Mouse (Mus musculus): ENCODE results near the gene Ikzf4. TPM values are rescaled to one million over a fixed set of nuclear protein-coding genes. Genes with fewer than 3 reads are reported as not detected.
A peak's percentile ranks its signal among the peaks of the same experiment; 100 is the strongest.
"Not testable (repeated sequence)": the region's sequence is repeated elsewhere in the genome, so short reads cannot be mapped to it uniquely, and the experiment has no call there.

Ikzf4 gene
- polyA plus RNA-seq, 1 experiment from 2014 or later, result 21.2 TPM

- H3K27ac ChIP-seq (replicated peaks; ENCODE audit: low read depth, low read length), result no peak overlapping the region
- peaks cover 4% of the 10 kb centered on the region for H3K4me1 ChIP-seq (ENCODE audit: control insufficient read depth, insufficient read depth, low read length)
- H3K9ac ChIP-seq (replicated peaks; ENCODE audit: low read length), result no peak overlapping the region
- peaks cover 25% of the 10 kb centered on the region for H3K36me3 ChIP-seq (ENCODE audit: control insufficient read depth, insufficient read depth, low read length)
- no peaks in the 10 kb centered on the region for H3K9me3 ChIP-seq (ENCODE audit: control insufficient read depth, low read length)
- no peak overlapping the region for H3K4me2 ChIP-seq (ENCODE audit: low read length)
- DNase-seq, result no peak
- ATAC-seq (ENCODE audit: low FRiP score, low TSS enrichment), result no peak
- no peaks in the 10 kb centered on the region for H3K27me3 ChIP-seq (ENCODE audit: control insufficient read depth, insufficient read depth, low read length)
- H3K4me3 ChIP-seq (replicated peaks; ENCODE audit: low read depth, low read length), result no peak overlapping the region
Measured at GRCm38 (mm10) chr10:128620241-128620640, 25.6 kb downstream of the Ikzf4 start.

GRCm38 (mm10) chr10:128619148-128619547, 26.6 kb downstream of the Ikzf4 start:
- not testable (repeated sequence) for H3K27ac ChIP-seq (replicated peaks; ENCODE audit: low read depth, low read length); H3K4me1 ChIP-seq (ENCODE audit: control insufficient read depth, insufficient read depth, low read length); H3K4me3 ChIP-seq (replicated peaks; ENCODE audit: low read depth, low read length); DNase-seq; H3K27me3 ChIP-seq (ENCODE audit: control insufficient read depth, insufficient read depth, low read length); H3K9ac ChIP-seq (replicated peaks; ENCODE audit: low read length); H3K9me3 ChIP-seq (ENCODE audit: control insufficient read depth, low read length); H3K4me2 ChIP-seq (ENCODE audit: low read length); ATAC-seq (ENCODE audit: low FRiP score, low TSS enrichment)
- peaks cover 14% of the 10 kb centered on the region for H3K36me3 ChIP-seq (ENCODE audit: control insufficient read depth, insufficient read depth, low read length)
- 88% methylated on average over 5 of the region's 5 CpGs for WGBS

GRCm38 (mm10) chr10:128618570-128618969, 27.2 kb downstream of the Ikzf4 start:
- Histone ChIP-seq H3K27me3 (ENCODE audit: control insufficient read depth, insufficient read depth, low read length) (no peaks in the 10 kb centered on the region), H3K4me3 (replicated peaks; ENCODE audit: low read depth, low read length) (no peak overlapping the region), H3K4me1 (ENCODE audit: control insufficient read depth, insufficient read depth, low read length) (no peaks in the 10 kb centered on the region), H3K36me3 (ENCODE audit: control insufficient read depth, insufficient read depth, low read length) (peaks cover 8% of the 10 kb centered on the region), H3K27ac (replicated peaks; ENCODE audit: low read depth, low read length) (no peak overlapping the region), H3K9ac (replicated peaks; ENCODE audit: low read length) (no peak overlapping the region), H3K4me2 (ENCODE audit: low read length) (no peak overlapping the region), H3K9me3 (ENCODE audit: control insufficient read depth, low read length) (no peaks in the 10 kb centered on the region)
- ATAC-seq (ENCODE audit: low FRiP score, low TSS enrichment), result no peak
- DNase-seq, result no peak
- WGBS, result 90% methylated on average over 1 of the region's 1 CpGs

GRCm38 (mm10) chr10:128615798-128616448, 29.9 kb downstream of the Ikzf4 start:
- H3K4me3 ChIP-seq (replicated peaks; ENCODE audit: low read depth, low read length); H3K27me3 ChIP-seq (ENCODE audit: control insufficient read depth, insufficient read depth, low read length); H3K36me3 ChIP-seq (ENCODE audit: control insufficient read depth, insufficient read depth, low read length); H3K9me3 ChIP-seq (ENCODE audit: control insufficient read depth, low read length); DNase-seq; ATAC-seq (ENCODE audit: low FRiP score, low TSS enrichment); H3K4me1 ChIP-seq (ENCODE audit: control insufficient read depth, insufficient read depth, low read length); H3K9ac ChIP-seq (replicated peaks; ENCODE audit: low read length); H3K27ac ChIP-seq (replicated peaks; ENCODE audit: low read depth, low read length); H3K4me2 ChIP-seq (ENCODE audit: low read length): not testable (repeated sequence)
- 86% methylated on average over 6 of the region's 7 CpGs for WGBS

- H3K4me1 ChIP-seq (ENCODE audit: control insufficient read depth, insufficient read depth, low read length), result no peaks in the 10 kb centered on the region
- no peak overlapping the region for H3K9ac ChIP-seq (replicated peaks; ENCODE audit: low read length)
- no peak overlapping the region for H3K27ac ChIP-seq (replicated peaks; ENCODE audit: low read depth, low read length)
- 62% methylated on average over 3 of the region's 3 CpGs for WGBS
- no peaks in the 10 kb centered on the region for H3K36me3 ChIP-seq (ENCODE audit: control insufficient read depth, insufficient read depth, low read length)
- DNase-seq, result no peak
- no peak overlapping the region for H3K4me2 ChIP-seq (ENCODE audit: low read length)
- H3K27me3 ChIP-seq (ENCODE audit: control insufficient read depth, insufficient read depth, low read length), result no peaks in the 10 kb centered on the region
- ATAC-seq (ENCODE audit: low FRiP score, low TSS enrichment), result no peak
- no peaks in the 10 kb centered on the region for H3K9me3 ChIP-seq (ENCODE audit: control insufficient read depth, low read length)
- no peak overlapping the region for H3K4me3 ChIP-seq (replicated peaks; ENCODE audit: low read depth, low read length)
Measured at GRCm38 (mm10) chr10:128614934-128615333, 30.9 kb downstream of the Ikzf4 start.

- WGBS, result 73% methylated on average over 4 of the region's 4 CpGs
- H3K9ac ChIP-seq (replicated peaks; ENCODE audit: low read length); H3K4me2 ChIP-seq (ENCODE audit: low read length); H3K9me3 ChIP-seq (ENCODE audit: control insufficient read depth, low read length); H3K27me3 ChIP-seq (ENCODE audit: control insufficient read depth, insufficient read depth, low read length); ATAC-seq (ENCODE audit: low FRiP score, low TSS enrichment); H3K27ac ChIP-seq (replicated peaks; ENCODE audit: low read depth, low read length); H3K4me3 ChIP-seq (replicated peaks; ENCODE audit: low read depth, low read length); H3K4me1 ChIP-seq (ENCODE audit: control insufficient read depth, insufficient read depth, low read length); DNase-seq; H3K36me3 ChIP-seq (ENCODE audit: control insufficient read depth, insufficient read depth, low read length): not testable (repeated sequence)
Measured at GRCm38 (mm10) chr10:128613820-128614219, 32.0 kb downstream of the Ikzf4 start.

GRCm38 (mm10) chr10:128613154-128613440, 32.7 kb downstream of the Ikzf4 start:
- H3K27me3 ChIP-seq (ENCODE audit: control insufficient read depth, insufficient read depth, low read length), result no peaks in the 10 kb centered on the region
- WGBS, result 50% methylated on average over 6 of the region's 6 CpGs
- H3K4me1 ChIP-seq (ENCODE audit: control insufficient read depth, insufficient read depth, low read length), result no peaks in the 10 kb centered on the region
- H3K9me3 ChIP-seq (ENCODE audit: control insufficient read depth, low read length), result no peaks in the 10 kb centered on the region
- ATAC-seq (ENCODE audit: low FRiP score, low TSS enrichment) (no peak), DNase-seq (no peak)
- no peak overlapping the region for H3K27ac ChIP-seq (replicated peaks; ENCODE audit: low read depth, low read length)
- no peaks in the 10 kb centered on the region for H3K36me3 ChIP-seq (ENCODE audit: control insufficient read depth, insufficient read depth, low read length)
- H3K9ac ChIP-seq (replicated peaks; ENCODE audit: low read length), result no peak overlapping the region
- H3K4me3 ChIP-seq (replicated peaks; ENCODE audit: low read depth, low read length), result no peak overlapping the region
- H3K4me2 ChIP-seq (ENCODE audit: low read length), result no peak overlapping the region

- WGBS, result 16% methylated on average over 16 of the region's 16 CpGs
- H3K9me3 ChIP-seq (ENCODE audit: control insufficient read depth, low read length), result no peaks in the 10 kb centered on the region
- no peak overlapping the region for H3K27ac ChIP-seq (replicated peaks; ENCODE audit: low read depth, low read length)
- no peaks in the 10 kb centered on the region for H3K36me3 ChIP-seq (ENCODE audit: control insufficient read depth, insufficient read depth, low read length)
- no peaks in the 10 kb centered on the region for H3K4me1 ChIP-seq (ENCODE audit: control insufficient read depth, insufficient read depth, low read length)
- peak; percentile 91 for DNase-seq
- 0 out of 2 replicates have a peak overlapping the region, but pooled peaks have one; percentile 17 for H3K9ac ChIP-seq (replicated peaks; ENCODE audit: low read length)
- H3K4me2 ChIP-seq (ENCODE audit: low read length), result 0 out of 2 replicates have a peak overlapping the region, but pooled peaks have one; percentile 11
- no peak overlapping the region for H3K4me3 ChIP-seq (replicated peaks; ENCODE audit: low read depth, low read length)
- H3K27me3 ChIP-seq (ENCODE audit: control insufficient read depth, insufficient read depth, low read length), result no peaks in the 10 kb centered on the region
- ATAC-seq (ENCODE audit: low FRiP score, low TSS enrichment), result no peak
Measured at GRCm38 (mm10) chr10:128612433-128613153, 33.2 kb downstream of the Ikzf4 start.

GRCm38 (mm10) chr10:128606483-128606882, 39.3 kb downstream of the Ikzf4 start:
- no peaks in the 10 kb centered on the region for H3K27me3 ChIP-seq (ENCODE audit: control insufficient read depth, insufficient read depth, low read length)
- WGBS, result 53% methylated on average over 2 of the region's 2 CpGs
- no peak overlapping the region for H3K4me2 ChIP-seq (ENCODE audit: low read length)
- H3K9me3 ChIP-seq (ENCODE audit: control insufficient read depth, low read length), result no peaks in the 10 kb centered on the region
- no peak overlapping the region for H3K27ac ChIP-seq (replicated peaks; ENCODE audit: low read depth, low read length)
- no peak for DNase-seq
- ATAC-seq (ENCODE audit: low FRiP score, low TSS enrichment), result no peak
- no peak overlapping the region for H3K4me3 ChIP-seq (replicated peaks; ENCODE audit: low read depth, low read length)
- H3K4me1 ChIP-seq (ENCODE audit: control insufficient read depth, insufficient read depth, low read length), result no peaks in the 10 kb centered on the region
- H3K9ac ChIP-seq (replicated peaks; ENCODE audit: low read length), result no peak overlapping the region
- no peaks in the 10 kb centered on the region for H3K36me3 ChIP-seq (ENCODE audit: control insufficient read depth, insufficient read depth, low read length)

Data from midbrain, embryonic 14.5 days (tissue).